In genomic region chr7:45167761-45168445, GRCm38 (mm10) we compare ENCODE assay signal across 11 mouse cellular contexts. TPM values are rescaled to one million over a fixed set of nuclear protein-coding genes. Genes with fewer than 3 reads are reported as not detected.
DNase-seq lines count a peak whose midpoint lies in the region; ATAC-seq and TF ChIP-seq lines count a peak whose summit lies in the region.
"Had no signal": no experiment of that assay in that cellular context is flagged by ENCODE, and none has a peak within 500 bp of the region (broad histone marks: within the 10 kb centered on the region; RNA-seq: fewer than 3 reads in every experiment).

No protein-coding gene starts in this region.

- peaks cover 31% of the 10 kb centered on the region for H3K4me1 ChIP-seq in testis, adult 2 months (ENCODE audit: control insufficient read depth, insufficient read depth, low read length)
- peaks cover 21% of the 10 kb centered on the region for H3K4me1 ChIP-seq in forebrain, embryonic 12.5 days
- no peaks in the 10 kb centered on the region; the same call in 1 of the 2 replicates for H3K4me1 ChIP-seq in thymus, adult 2 months (replicated peaks; ENCODE audit: control insufficient read depth, insufficient read depth, low read length)

- no peak for DNase-seq in testis, postnatal 10 days (ENCODE audit: low spot score)
- DNase-seq in layer of hippocampus, adult 9-11 months: peak; percentile 81
- no peak for DNase-seq in thymus, adult 2 months
- no peak for DNase-seq in ovary, postnatal 36 days (ENCODE audit: low spot score)
- DNase-seq in urinary bladder, adult 2 months (ENCODE audit: low spot score): no peak

- H3K36me3 ChIP-seq in testis, adult 2 months (ENCODE audit: control insufficient read depth, insufficient read depth, low read length): no peaks in the 10 kb centered on the region
- no peaks in the 10 kb centered on the region for H3K36me3 ChIP-seq in forebrain, embryonic 12.5 days (replicated peaks)
- no peaks in the 10 kb centered on the region for H3K36me3 ChIP-seq in thymus, adult 2 months (ENCODE audit: control insufficient read depth, insufficient read depth, low read length)
- H3K36me3 ChIP-seq: kidney, embryonic 15.5 days had no signal

- TF ChIP-seq CTCF in testis, adult 2 months (IDR thresholded peaks at IDR 0.05; ENCODE audit: control insufficient read depth, insufficient read depth, insufficient replicate concordance, low read depth, low read length): no peak
- TF ChIP-seq CTCF in thymus, adult 2 months (IDR thresholded peaks at IDR 0.05; ENCODE audit: borderline replicate concordance, control insufficient read depth, extremely low read depth, insufficient read depth, low read length, poor library complexity): no peak

- ATAC-seq in forebrain, embryonic 12.5 days (ENCODE audit: low FRiP score): no peak

- 3% methylated on average over 19 of the region's 19 CpGs for WGBS in forebrain, embryonic 12.5 days
- WGBS in thymus, adult 2 months: 18% methylated on average over 19 of the region's 19 CpGs

- peaks cover 8% of the 10 kb centered on the region for H3K9me3 ChIP-seq in forebrain, embryonic 12.5 days

- no peaks in the 10 kb centered on the region for H3K27me3 ChIP-seq in testis, adult 2 months (ENCODE audit: control insufficient read depth, insufficient read depth, low read length)
- H3K27me3 ChIP-seq in forebrain, embryonic 12.5 days: peaks cover 98% of the 10 kb centered on the region
- H3K27me3 ChIP-seq in thymus, adult 2 months (ENCODE audit: control insufficient read depth, insufficient read depth, low read length): peaks cover 25% of the 10 kb centered on the region

- H3K27ac ChIP-seq in testis, adult 2 months (ENCODE audit: control insufficient read depth, insufficient read depth, low read depth, low read length): no peak overlapping the region
- 0 out of 2 replicates have a peak overlapping the region, but pooled peaks have one; percentile 42 for H3K27ac ChIP-seq in forebrain, embryonic 12.5 days
- no peak overlapping the region for H3K27ac ChIP-seq in thymus, adult 2 months (ENCODE audit: control insufficient read depth, insufficient read depth, low read length)
- H3K27ac ChIP-seq: kidney, embryonic 15.5 days; macrophage had no signal

- no peak for TF ChIP-seq POLR2A in testis, adult 2 months (IDR thresholded peaks at IDR 0.05; ENCODE audit: control insufficient read depth, low read depth, low read length)
- no peak for TF ChIP-seq POLR2A in thymus, adult 2 months (IDR thresholded peaks at IDR 0.05; ENCODE audit: control insufficient read depth, extremely low read depth, insufficient read depth, low read length, poor library complexity)

- H3K4me3 ChIP-seq in testis, adult 2 months (ENCODE audit: control insufficient read depth, low read depth, low read length): peak overlapping the region; percentile 52
- H3K4me3 ChIP-seq in forebrain, embryonic 12.5 days (replicated peaks): peak overlapping the region; percentile 7; the same call in 1 of the 2 replicates
- H3K4me3 ChIP-seq in thymus, adult 2 months (ENCODE audit: control insufficient read depth, insufficient read depth, low read length): no peak overlapping the region
- H3K4me3 ChIP-seq: kidney, embryonic 15.5 days had no signal

- no peak overlapping the region for H3K9ac ChIP-seq in forebrain, embryonic 12.5 days
- H3K9ac ChIP-seq: kidney, embryonic 15.5 days had no signal

- H3K4me2 ChIP-seq in forebrain, embryonic 12.5 days: peak overlapping the region; percentile 27
- H3K4me2 ChIP-seq: heart, embryonic 11.5 days; kidney, embryonic 15.5 days had no signal

RNA-seq across cellular contexts. Expression of gene Slc17a7, which starts 4.2 kb away (rescaled TPM):
- 33.5 and 34.1 TPM in 2 replicates for polyA plus RNA-seq in testis, adult 2 months (2012; rRNA removed)
- 6.3 and 7.9 TPM in 2 replicates for polyA plus RNA-seq in forebrain, embryonic 12.5 days (2016; fragmentation: Nextera tagmentation; extraction: Ambion mirVana)
- polyA plus RNA-seq in thymus, adult 2 months (2012; rRNA removed): 1.2 and 2.0 TPM in 2 replicates
- 0.03 and 0.04 TPM in 2 replicates for polyA plus RNA-seq in urinary bladder, adult 2 months (2012; rRNA removed)
- polyA plus RNA-seq: macrophage had no signal

RNA-seq across cellular contexts. Expression of gene Gfy, which starts 11.5 kb away (rescaled TPM):
- polyA plus RNA-seq in testis, adult 2 months (2012; rRNA removed): 3.9 and 5.4 TPM in 2 replicates
- polyA plus RNA-seq in forebrain, embryonic 12.5 days (2016; fragmentation: Nextera tagmentation; extraction: Ambion mirVana): 0.52 and 1.4 TPM in 2 replicates
- 0.09 and 0.11 TPM in 2 replicates for polyA plus RNA-seq in thymus, adult 2 months (2012; rRNA removed)
- polyA plus RNA-seq in urinary bladder, adult 2 months (2012; rRNA removed): 0.03 TPM in 1 of 2 replicates, not detected in the other
- polyA plus RNA-seq: heart, embryonic 11.5 days; kidney, embryonic 15.5 days; macrophage had no signal

RNA-seq across cellular contexts. Expression of gene Pth2, which starts 12.9 kb away (rescaled TPM):
- polyA plus RNA-seq in testis, adult 2 months (2012; rRNA removed): 21.9 and 28.2 TPM in 2 replicates
- 0.45 and 1.5 TPM in 2 replicates for polyA plus RNA-seq in forebrain, embryonic 12.5 days (2016; fragmentation: Nextera tagmentation; extraction: Ambion mirVana)
- not detected in 2 replicates for polyA plus RNA-seq in thymus, adult 2 months (2012; rRNA removed)
- not detected in 2 replicates for polyA plus RNA-seq in urinary bladder, adult 2 months (2012; rRNA removed)
- polyA plus RNA-seq: heart, embryonic 11.5 days; kidney, embryonic 15.5 days; limb, embryonic 14.5 days; macrophage had no signal

RNA-seq across cellular contexts. Expression of gene Aldh16a1, which starts 13.5 kb away (rescaled TPM):
- 12.8 and 13.4 TPM in 2 replicates for polyA plus RNA-seq in testis, adult 2 months (2012; rRNA removed)
- 41.9 and 42.9 TPM in 2 replicates for polyA plus RNA-seq in forebrain, embryonic 12.5 days (2016; fragmentation: Nextera tagmentation; extraction: Ambion mirVana)
- polyA plus RNA-seq in thymus, adult 2 months (2012; rRNA removed): 97.2 and 101 TPM in 2 replicates
- polyA plus RNA-seq in urinary bladder, adult 2 months (2012; rRNA removed): 27.7 and 30.9 TPM in 2 replicates

RNA-seq across cellular contexts. Expression of gene Pih1d1, which starts 13.8 kb away (rescaled TPM):
- polyA plus RNA-seq in testis, adult 2 months (2012; rRNA removed): 258 and 295 TPM in 2 replicates
- 95.0 and 97.5 TPM in 2 replicates for polyA plus RNA-seq in forebrain, embryonic 12.5 days (2016; fragmentation: Nextera tagmentation; extraction: Ambion mirVana)
- 72.5 and 78.7 TPM in 2 replicates for polyA plus RNA-seq in thymus, adult 2 months (2012; rRNA removed)
- 48.3 and 58.3 TPM in 2 replicates for polyA plus RNA-seq in urinary bladder, adult 2 months (2012; rRNA removed)
